Comparison of ENCODE assay signal across 8 mouse cellular contexts in the genomic region with DNA sequence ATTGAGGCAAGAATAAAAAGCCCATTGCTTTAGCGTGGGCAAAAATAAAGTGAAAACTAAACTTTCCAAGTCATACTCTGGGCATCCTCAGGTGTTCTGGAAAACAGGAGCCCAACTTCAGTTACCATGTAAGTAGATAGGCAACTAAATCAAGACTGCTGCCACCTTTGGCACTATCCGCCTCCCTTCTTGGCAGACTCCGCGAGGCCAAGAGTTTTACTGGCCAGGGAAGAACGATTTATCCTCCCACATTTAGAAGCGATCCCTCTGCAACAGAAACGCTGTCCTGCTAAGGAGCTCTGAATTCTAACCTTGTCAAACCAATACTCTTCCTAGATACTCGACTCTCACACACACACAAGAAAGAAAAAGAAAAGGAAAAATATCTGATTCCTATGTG. TPM values are rescaled to one million over a fixed set of nuclear protein-coding genes. Genes with fewer than 3 reads are reported as not detected.
DNase-seq lines count a peak whose midpoint lies in the region; ATAC-seq and TF ChIP-seq lines count a peak whose summit lies in the region.

No protein-coding gene starts in this region.

- peak overlapping the region; percentile 29; the same call in 1 of the 2 replicates for H3K9ac ChIP-seq in liver, adult 2 months (ENCODE audit: low read depth, low read length)
- H3K9ac ChIP-seq in embryonic facial prominence, embryonic 14.5 days (ENCODE audit: low read depth, low read length): peak overlapping the region; percentile 95
- H3K9ac ChIP-seq in hindbrain, embryonic 11.5 days (ENCODE audit: low read depth, low read length): peak overlapping the region; percentile 98
- H3K9ac ChIP-seq in limb, embryonic 13.5 days: peak overlapping the region; percentile 97

- no peak for TF ChIP-seq CTCF in liver, adult 2 months (IDR thresholded peaks at IDR 0.05; ENCODE audit: low read depth, low read length)

- H3K79me2 ChIP-seq in liver, adult 2 months (ENCODE audit: control insufficient read depth, insufficient read depth, low read length): peaks cover 32% of the 10 kb centered on the region; the same call in 1 of the 2 replicates

- no peak for TF ChIP-seq POLR2A in liver, adult 2 months (IDR thresholded peaks at IDR 0.05; ENCODE audit: extremely low read depth, insufficient read depth, low read length)

- 7% methylated on average over 8 of the region's 8 CpGs for WGBS in liver, adult 2 months
- 10% methylated on average over 8 of the region's 8 CpGs for WGBS in embryonic facial prominence, embryonic 14.5 days
- 17% methylated on average over 8 of the region's 8 CpGs for WGBS in hindbrain, embryonic 11.5 days
- WGBS in limb, embryonic 13.5 days: 10% methylated on average over 8 of the region's 8 CpGs

- no peaks in the 10 kb centered on the region for H3K9me3 ChIP-seq in embryonic facial prominence, embryonic 14.5 days (ENCODE audit: control insufficient read depth, low read length)
- H3K9me3 ChIP-seq in hindbrain, embryonic 11.5 days (ENCODE audit: control insufficient read depth, low read length): no peaks in the 10 kb centered on the region
- H3K9me3 ChIP-seq in limb, embryonic 13.5 days: no peaks in the 10 kb centered on the region

- peak; percentile 75 for DNase-seq in liver, adult 2 months (ENCODE audit: extremely low read depth, low read depth, low spot score)
- no peak for DNase-seq in liver
- DNase-seq in embryonic facial prominence, embryonic 14.5 days (ENCODE audit: low spot score): peak; percentile 36
- DNase-seq in hindbrain, embryonic 11.5 days (ENCODE audit: low spot score): peak; percentile 30
- DNase-seq in naive thymus-derived CD4-positive, alpha-beta T cell, adult 2 months (ENCODE audit: low read depth): peak; percentile 14
- no peak for DNase-seq in thymus, postnatal 10 days (ENCODE audit: low spot score in 2 of 2)
- DNase-seq in right cerebral cortex, postnatal 25 days: no peak

- peaks cover 5% of the 10 kb centered on the region for H3K4me1 ChIP-seq in liver, adult 2 months (ENCODE audit: control insufficient read depth, insufficient read depth, low read length)
- peaks cover 22% of the 10 kb centered on the region for H3K4me1 ChIP-seq in embryonic facial prominence, embryonic 14.5 days (ENCODE audit: control insufficient read depth, insufficient read depth, low read length)
- H3K4me1 ChIP-seq in hindbrain, embryonic 11.5 days (replicated peaks; ENCODE audit: control insufficient read depth, insufficient read depth, low read length): peaks cover 6% of the 10 kb centered on the region
- peaks cover 49% of the 10 kb centered on the region for H3K4me1 ChIP-seq in limb, embryonic 13.5 days

- peak overlapping the region; percentile 91 for H3K4me2 ChIP-seq in embryonic facial prominence, embryonic 14.5 days (ENCODE audit: low read depth, low read length)
- H3K4me2 ChIP-seq in hindbrain, embryonic 11.5 days (replicated peaks; ENCODE audit: low read depth, low read length): peak overlapping the region; percentile 63
- H3K4me2 ChIP-seq in limb, embryonic 13.5 days (replicated peaks): peak overlapping the region; percentile 83

- ATAC-seq in embryonic facial prominence, embryonic 14.5 days (ENCODE audit: low read depth): no peak
- ATAC-seq in hindbrain, embryonic 11.5 days (ENCODE audit: low FRiP score): no peak
- ATAC-seq in limb, embryonic 13.5 days (ENCODE audit: low FRiP score, low read depth): no peak

- H3K36me3 ChIP-seq in liver, adult 2 months (ENCODE audit: control insufficient read depth, insufficient read depth, low read length): no peaks in the 10 kb centered on the region
- H3K36me3 ChIP-seq in embryonic facial prominence, embryonic 14.5 days (ENCODE audit: control insufficient read depth, insufficient read depth, low read length): no peaks in the 10 kb centered on the region
- H3K36me3 ChIP-seq in hindbrain, embryonic 11.5 days (ENCODE audit: control insufficient read depth, insufficient read depth, low read length): no peaks in the 10 kb centered on the region
- no peaks in the 10 kb centered on the region; the same call in 1 of the 2 replicates for H3K36me3 ChIP-seq in limb, embryonic 13.5 days

- H3K27me3 ChIP-seq in liver, adult 2 months (ENCODE audit: control insufficient read depth, insufficient read depth, low read length): no peaks in the 10 kb centered on the region
- H3K27me3 ChIP-seq in embryonic facial prominence, embryonic 14.5 days (replicated peaks; ENCODE audit: control insufficient read depth, insufficient read depth, low read length): no peaks in the 10 kb centered on the region
- no peaks in the 10 kb centered on the region for H3K27me3 ChIP-seq in hindbrain, embryonic 11.5 days (ENCODE audit: control insufficient read depth, insufficient read depth, low read length)
- H3K27me3 ChIP-seq in limb, embryonic 13.5 days: no peaks in the 10 kb centered on the region

- H3K27ac ChIP-seq in liver, adult 2 months (replicated peaks; ENCODE audit: insufficient read depth, low read depth, low read length): peak overlapping the region; percentile 21
- peak overlapping the region; percentile 96 for H3K27ac ChIP-seq in embryonic facial prominence, embryonic 14.5 days (replicated peaks; ENCODE audit: low read depth, low read length)
- no peak overlapping the region for H3K27ac ChIP-seq in hindbrain, embryonic 11.5 days (ENCODE audit: low read depth, low read length)
- peak overlapping the region; percentile 95 for H3K27ac ChIP-seq in limb, embryonic 13.5 days

- H3K4me3 ChIP-seq in liver, adult 2 months (ENCODE audit: insufficient read depth, low read depth, low read length): peak overlapping the region; percentile 72
- peak overlapping the region; percentile 95 for H3K4me3 ChIP-seq in embryonic facial prominence, embryonic 14.5 days (ENCODE audit: low read depth, low read length)
- H3K4me3 ChIP-seq in hindbrain, embryonic 11.5 days (ENCODE audit: low read depth, low read length): peak overlapping the region; percentile 95
- H3K4me3 ChIP-seq in limb, embryonic 13.5 days: peak overlapping the region; percentile 94

RNA-seq across cellular contexts. Expression of a gene that starts 1.5 kb away (rescaled TPM):
- 22.9 and 23.6 TPM in 2 replicates for total RNA-seq in liver, adult 2 months (2014; rRNA removed)
- 5.6 and 5.7 TPM in 2 replicates for polyA plus RNA-seq in liver, adult 2 months (2012; rRNA removed)
- 32.8 and 33.8 TPM in 2 replicates for polyA plus RNA-seq in embryonic facial prominence, embryonic 14.5 days (2014; fragmentation: Nextera tagmentation; extraction: Ambion mirVana)
- polyA plus RNA-seq in hindbrain, embryonic 11.5 days (2014; fragmentation: Nextera tagmentation; extraction: Ambion mirVana): 27.5 and 31.9 TPM in 2 replicates
- polyA plus RNA-seq in limb, embryonic 13.5 days (2015; fragmentation: Nextera tagmentation; extraction: Ambion mirVana): 29.0 and 31.7 TPM in 2 replicates

Comparison
In these comparisons a context has a peak if more than half of its experiments do, and no peak if none do; other contexts are left out.
1. DNase-seq: peak in liver, adult 2 months (single experiment), embryonic facial prominence, embryonic 14.5 days (single experiment), hindbrain, embryonic 11.5 days (single experiment) and naive thymus-derived CD4-positive, alpha-beta T cell, adult 2 months (single experiment); none in liver (single experiment), thymus, postnatal 10 days (0 of 2) and right cerebral cortex, postnatal 25 days (single experiment).
2. H3K9ac ChIP-seq: peak in every context shown above with its lines; median percentile 98 in hindbrain, embryonic 11.5 days; 97 in limb, embryonic 13.5 days; 95 in embryonic facial prominence, embryonic 14.5 days; 29 in liver, adult 2 months.
3. Peak in every context shown above with its lines, with median percentiles within 50 percentile points of each other: H3K4me3 ChIP-seq and H3K4me2 ChIP-seq.